Mouse (Mus musculus): ENCODE results near the gene Gm30737.
"Not testable (repeated sequence)": the region's sequence is repeated elsewhere in the genome, so short reads cannot be mapped to it uniquely, and the experiment has no call there.

The Gm30737 gene

GRCm38 (mm10) chrY:14400410-14400809, at the start of gene Gm30737:
Gene Gm30737, plus strand, starts transcription at chrY:14400710.
- not testable (repeated sequence) for DNase-seq

Data from right cerebral cortex, postnatal 4 days (tissue).